Mouse (Mus musculus) CH12.LX (cell line): ENCODE data around the gene Klhdc9. TPM values are rescaled to one million over a fixed set of nuclear protein-coding genes. Genes with fewer than 3 reads are reported as not detected.

Experiments
- DNase-seq: peaks from one replicate; pipeline ENCODE4 v3.0.0-alpha.2; 2013; ENCODE audit errors: extremely low read depth
- H3K27ac ChIP-seq: 2 replicates; pipeline ENCODE4 v1.5.1; 2012; ENCODE audit warnings: low read depth, mild to moderate bottlenecking, control low read depth, moderate library complexity; ENCODE audit not compliant: insufficient read depth
- H3K27me3 ChIP-seq: replicated peaks from 2 replicates; pipeline ENCODE3; 2012; ENCODE audit warnings: inconsistent platforms
- H3K36me3 ChIP-seq, 2 experiments: replicated peaks in 1 of 2; 2 replicates each; pipeline versions ENCODE3 to v1.6.1; 2012; ENCODE audit warnings: inconsistent platforms in 1 of 2, low read length in 1 of 2, mild to moderate bottlenecking in 1 of 2, mixed read lengths in 1 of 2, moderate library complexity in 1 of 2; ENCODE audit not compliant: control insufficient read depth in 1 of 2, insufficient read depth in 1 of 2
- H3K4me1 ChIP-seq, 2 experiments: 2 replicates each; pipeline ENCODE4 v1.6.1; 2012; ENCODE audit warnings: inconsistent platforms in 1 of 2, moderate library complexity in 1 of 2; ENCODE audit not compliant: insufficient read depth in 2 of 2, control insufficient read depth in 1 of 2
- H3K4me2 ChIP-seq: 2 replicates; pipeline ENCODE4 v1.6.1; 2012; ENCODE audit warnings: low read depth, mild to moderate bottlenecking, control low read depth; ENCODE audit not compliant: poor library complexity, insufficient read depth, severe bottlenecking
- H3K4me3 ChIP-seq, 3 experiments: fragments of 150-350 bp in 1 of 3; sonication (generic) in 1 of 3; replicated peaks in 1 of 3; 2 replicates each; pipeline versions ENCODE3 to v1.5.1; 2011 to 2012; ENCODE audit warnings: low read depth in 2 of 3, low read length in 2 of 3, mild to moderate bottlenecking in 2 of 3, moderate library complexity in 2 of 3, control low read depth in 1 of 3, improper control_type of control experiment in 1 of 3, inconsistent platforms in 1 of 3, mixed read lengths in 1 of 3; ENCODE audit not compliant: poor library complexity in 1 of 3
- H3K79me2 ChIP-seq: replicated peaks from 2 replicates; pipeline ENCODE4 v1.6.1; 2012; ENCODE audit warnings: mild to moderate bottlenecking, moderate library complexity; ENCODE audit not compliant: control insufficient read depth, poor library complexity, insufficient read depth, severe bottlenecking; ENCODE audit errors: extremely low read depth
- H3K9ac ChIP-seq: 2 replicates; pipeline ENCODE4 v1.6.1; 2012; ENCODE audit warnings: low read depth, mild to moderate bottlenecking, control low read depth, moderate library complexity; ENCODE audit not compliant: insufficient read depth
- H3K9me3 ChIP-seq: replicated peaks from 2 replicates; pipeline ENCODE3; 2012; ENCODE audit warnings: low read length, inconsistent platforms, mixed read lengths
- BHLHE40 ChIP-seq: IDR thresholded peaks from 2 replicates; pipeline ENCODE4 v1.6.1; 2011; ENCODE audit warnings: mild to moderate bottlenecking, low read depth, low read length, improper control_type of control experiment
- CHD1 ChIP-seq: IDR thresholded peaks from 2 replicates; pipeline ENCODE4 v1.6.1; 2012; ENCODE audit warnings: low read depth, low read length, improper control_type of control experiment, inconsistent platforms
- CTCF ChIP-seq, 2 experiments: IDR thresholded peaks in 1 of 2; conservative IDR thresholded peaks in 1 of 2; 2 replicates each; pipeline ENCODE4 v1.5.1; 2011 to 2012; ENCODE audit warnings: low read depth in 2 of 2, low read length in 2 of 2, improper control_type of control experiment in 1 of 2, inconsistent platforms in 1 of 2, mild to moderate bottlenecking in 1 of 2, moderate library complexity in 1 of 2
- ETS1 ChIP-seq: conservative IDR thresholded peaks from 2 replicates; pipeline ENCODE4 v1.6.1; 2012; ENCODE audit warnings: low read depth, mild to moderate bottlenecking, inconsistent platforms, low read length, improper control_type of control experiment, moderate library complexity
- IRF4 ChIP-seq: IDR thresholded peaks from 2 replicates; pipeline ENCODE4 v1.6.1; 2014; ENCODE audit warnings: low read depth, mild to moderate bottlenecking, inconsistent platforms, low read length, improper control_type of control experiment
- JUN ChIP-seq: IDR thresholded peaks from 2 replicates; pipeline ENCODE4 v1.6.1; 2011; ENCODE audit warnings: low read depth, mild to moderate bottlenecking, low read length, improper control_type of control experiment, moderate library complexity; ENCODE audit not compliant: insufficient read depth
- JUND ChIP-seq: conservative IDR thresholded peaks from 2 replicates; pipeline ENCODE4 v1.6.1; 2011; ENCODE audit warnings: low read depth, low read length, improper control_type of control experiment
- MAX ChIP-seq: IDR thresholded peaks from 2 replicates; pipeline ENCODE4 v1.6.1; 2011; ENCODE audit warnings: low read length, improper control_type of control experiment
- MAZ ChIP-seq: IDR thresholded peaks from 2 replicates; pipeline ENCODE4 v1.6.1; 2012; ENCODE audit warnings: low read depth, mild to moderate bottlenecking, inconsistent platforms, low read length, improper control_type of control experiment, moderate library complexity
- MYC ChIP-seq: IDR thresholded peaks from 2 replicates; pipeline ENCODE4 v1.6.1; 2011; ENCODE audit warnings: low read depth, mild to moderate bottlenecking, improper control_type of control experiment, low read length
- PAX5 ChIP-seq: IDR thresholded peaks from 2 replicates; pipeline ENCODE4 v1.6.1; 2012; ENCODE audit warnings: low read length, inconsistent platforms, mixed read lengths
- RAD21 ChIP-seq: IDR thresholded peaks from 2 replicates; pipeline ENCODE4 v1.6.1; 2011; ENCODE audit warnings: low read depth, mild to moderate bottlenecking, low read length, improper control_type of control experiment, moderate library complexity
- RCOR1 ChIP-seq: conservative IDR thresholded peaks from 2 replicates; pipeline ENCODE4 v1.6.1; 2012; ENCODE audit warnings: low read depth, mild to moderate bottlenecking, inconsistent platforms, low read length, improper control_type of control experiment
- SIN3A ChIP-seq: IDR thresholded peaks from 2 replicates; pipeline ENCODE4 v1.6.1; 2012; ENCODE audit warnings: low read length, improper control_type of control experiment, inconsistent platforms
- SMC3 ChIP-seq: IDR thresholded peaks from 2 replicates; pipeline ENCODE4 v1.6.1; 2011; ENCODE audit warnings: low read depth, low read length, improper control_type of control experiment
- TBP ChIP-seq: conservative IDR thresholded peaks from 2 replicates; pipeline ENCODE4 v1.6.1; 2011; ENCODE audit warnings: low read depth, low read length, improper control_type of control experiment
- TCF12 ChIP-seq: IDR thresholded peaks from 2 replicates; pipeline ENCODE4 v1.6.1; 2014; ENCODE audit warnings: low read depth, mild to moderate bottlenecking, inconsistent platforms, low read length, improper control_type of control experiment
- UBTF ChIP-seq: IDR thresholded peaks from 2 replicates; pipeline ENCODE4 v1.6.1; 2012; ENCODE audit warnings: low read depth, mild to moderate bottlenecking, inconsistent platforms, low read length, improper control_type of control experiment, moderate library complexity
- ZMIZ1 ChIP-seq: IDR thresholded peaks from 2 replicates; pipeline ENCODE4 v1.6.1; 2012; ENCODE audit warnings: low read depth, mild to moderate bottlenecking, inconsistent platforms, low read length, improper control_type of control experiment
- dilution Hi-C: fragments of 300-500 bp; cut with MboI; formaldehyde crosslinking; loops from 2 replicates; pipeline ENCODE4 v1.14.3; 2020; ENCODE audit warnings: low sequenced_read_pairs; ENCODE audit not compliant: extremely low pct_unique_long_range_greater_than_20kb, extremely low pct_ligation_motif_present
- in situ Hi-C: fragments of 300-500 bp; cut with MboI; formaldehyde crosslinking; loops from 3 replicates; pipeline ENCODE4 v1.14.3; 2019; ENCODE audit warnings: low sequenced_read_pairs, low pct_ligation_motif_present, low pct_unique_long_range_greater_than_20kb, mixed read lengths
- polyA plus RNA-seq: library from polyadenylated mRNA; unstranded; fragments of >175 nt; gene quantifications from 2 replicates; pipeline ENCODE4 v1.2.1, GENCODE M21; 2012; ENCODE audit warnings: low read depth; ENCODE audit not compliant: insufficient read length
- total RNA-seq, 2 experiments: library from RNA; depleted of rRNA; stranded (reverse); fragments of 300-350 nt in 1 of 2; fragments of >200 nt in 1 of 2; gene quantifications; 2 replicates each; pipeline ENCODE4 v1.2.3; 2012 to 2014

The Klhdc9 gene
- total and polyA plus RNA-seq, 3 experiments: 0.08 TPM; not detected in 2

GRCm38 (mm10) chr1:171388376-171389102, 27.9 kb upstream of the Klhdc9 start, which contains the start of gene Arhgap30 (continued):
- TF ChIP-seq MAX (peak; percentile 47), RAD21 (no peak), RCOR1 (peak; percentile 69; the same call in 1 of the 2 replicates), TBP (peak; percentile 73; the same call in 1 of the 2 replicates), UBTF (no peak), CHD1 (peak; percentile 90; the same call in 1 of the 2 replicates), MYC (peak; percentile 83)

- Histone ChIP-seq H3K27ac (peak overlapping the region; percentile 39), H3K4me2 (peak overlapping the region; percentile 74)
- DNase-seq: peak; percentile 71
- no peak for TF ChIP-seq PAX5
- peak; percentile 55 for TF ChIP-seq RAD21
- 0 out of 2 replicates have a peak, but pooled peaks have one; percentile 19 for TF ChIP-seq ETS1
- TF ChIP-seq MAZ: peak; percentile 43; the same call in 1 of the 2 replicates
- peak; percentile 77 for TF ChIP-seq TCF12
- no peak; the same call in 1 of the 2 replicates for TF ChIP-seq BHLHE40
- TF ChIP-seq SMC3: peak; percentile 70
- TF ChIP-seq CTCF (conservative IDR thresholded peaks at IDR 0.05 in 1 of 2, IDR thresholded peaks at IDR 0.05 in 1 of 2; ENCODE audit: low read depth in 2 of 2, low read length in 2 of 2): peak; percentile 29 to 82; a peak in 3 of 4 replicates
- TF ChIP-seq ZMIZ1: no peak
- no peak for TF ChIP-seq JUND
- no peak for TF ChIP-seq IRF4
- no peak for TF ChIP-seq JUN
- TF ChIP-seq MYC: no peak
- 0 out of 2 replicates have a peak, but pooled peaks have one; percentile 1 for TF ChIP-seq SIN3A
- TF ChIP-seq, all 38 proteins: peak for 7
- Histone ChIP-seq H3K79me2 (peaks cover 26% of the 10 kb centered on the region), H3K4me3 (peak overlapping the region in 1 of 3 experiments; percentile 25), H3K9me3 (no peaks in the 10 kb centered on the region), H3K9ac (0 out of 2 replicates have a peak overlapping the region, but pooled peaks have one; percentile 57), H3K27me3 (no peaks in the 10 kb centered on the region), H3K4me1 (peaks cover 43 to 69% of the 10 kb centered on the region in 2 experiments), H3K36me3 (peaks cover 0 to 9% of the 10 kb centered on the region in 2 experiments)
- in situ Hi-C loops: no loop called here
- dilution Hi-C loops: no loop called here
Observed at GRCm38 (mm10) chr1:171387099-171387498, 26.5 kb upstream of the Klhdc9 start.
